Mouse (Mus musculus) thymus, postnatal 10 days (tissue): ENCODE data around the gene Mcm3.

Experiments
- DNase-seq, 2 experiments: peaks; one replicate each; pipeline ENCODE4 v3.0.0; 2021; ENCODE audit warnings: low spot score in 2 of 2

Gene Mcm3

GRCm38 (mm10) chr1:20819771-20820605, at the start of gene Mcm3:
Gene Mcm3 (minus strand): TSS chr1:20820312.
- DNase-seq, result peak; percentile 84 to 86

- DNase-seq, result no peak
Measured at GRCm38 (mm10) chr1:20868036-20868435, 47.9 kb upstream of the Mcm3 start.

GRCm38 (mm10) chr1:20867241-20867902, 47.3 kb upstream of the Mcm3 start:
- DNase-seq, result no peak

- no peak for DNase-seq
Measured at GRCm38 (mm10) chr1:20863452-20864172, 43.5 kb upstream of the Mcm3 start.

- no peak for DNase-seq
Measured at GRCm38 (mm10) chr1:20861865-20862264, 41.8 kb upstream of the Mcm3 start.

GRCm38 (mm10) chr1:20860775-20861174, 40.7 kb upstream of the Mcm3 start:
- no peak for DNase-seq

GRCm38 (mm10) chr1:20856924-20857902, 37.1 kb upstream of the Mcm3 start:
- DNase-seq, result no peak

- DNase-seq, result no peak
Measured at GRCm38 (mm10) chr1:20839911-20840310, 19.8 kb upstream of the Mcm3 start.

GRCm38 (mm10) chr1:20836551-20837125, 16.5 kb upstream of the Mcm3 start:
- no peak for DNase-seq

GRCm38 (mm10) chr1:20833141-20833511, 13.0 kb upstream of the Mcm3 start:
- no peak for DNase-seq

- DNase-seq, result no peak
Measured at GRCm38 (mm10) chr1:20832473-20833140, 12.5 kb upstream of the Mcm3 start.

GRCm38 (mm10) chr1:20830546-20830945, 10.4 kb upstream of the Mcm3 start:
- DNase-seq, result no peak

GRCm38 (mm10) chr1:20828061-20828460, 7.9 kb upstream of the Mcm3 start:
- no peak for DNase-seq

- DNase-seq, result no peak
Measured at GRCm38 (mm10) chr1:20825036-20825435, 4.9 kb upstream of the Mcm3 start.

- no peak for DNase-seq
Measured at GRCm38 (mm10) chr1:20823906-20824305, 3.8 kb upstream of the Mcm3 start.

GRCm38 (mm10) chr1:20823471-20823870, 3.4 kb upstream of the Mcm3 start:
- no peak for DNase-seq

GRCm38 (mm10) chr1:20820959-20821358, 847 bp upstream of the Mcm3 start:
- no peak for DNase-seq

- no peak for DNase-seq
Measured at GRCm38 (mm10) chr1:20817596-20817995, 2.5 kb downstream of the Mcm3 start.

GRCm38 (mm10) chr1:20817172-20817571, 2.9 kb downstream of the Mcm3 start:
- DNase-seq, result no peak

- no peak for DNase-seq
Measured at GRCm38 (mm10) chr1:20814521-20814920, 5.6 kb downstream of the Mcm3 start.
